Mouse (Mus musculus) adrenal gland, postnatal 4 days (tissue): Measurements from ENCODE around the gene Phykpl. TPM values are rescaled to one million over a fixed set of nuclear protein-coding genes. Genes with fewer than 3 reads are reported as not detected.

ENCODE experiments used
- DNase-seq, 2 experiments: peaks; one replicate each; pipeline ENCODE4 v3.0.0; 2021 to 2022; ENCODE audit warnings: low spot score in 2 of 2, mixed read lengths in 2 of 2
- total RNA-seq, 2 experiments: library from RNA; stranded (reverse); gene quantifications; 2 replicates each; pipeline ENCODE4 v1.2.3; 2021

Phykpl gene
- total RNA-seq, 2 experiments from 2014 or later: 39.2 to 42.2 TPM

DNA sequence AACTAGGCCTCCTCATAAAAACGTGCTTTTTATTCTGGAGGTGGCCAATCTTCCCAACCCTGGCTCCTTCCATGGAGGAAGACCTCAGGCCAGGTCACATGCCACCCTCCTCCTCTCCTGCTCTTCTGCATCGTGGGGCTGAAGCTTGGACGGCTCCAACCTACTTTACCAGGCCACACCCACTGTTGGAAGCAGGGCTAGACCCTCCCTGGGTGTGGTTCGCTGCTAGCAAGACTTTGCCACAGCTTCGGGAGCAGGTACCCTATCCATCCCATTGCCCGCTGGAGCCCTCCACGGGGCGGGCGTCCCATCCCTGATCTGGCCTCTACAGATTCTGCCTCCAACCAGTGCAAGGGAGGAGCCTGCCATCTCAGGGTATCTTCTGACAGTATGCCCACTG lies 58.6 kb downstream of the Phykpl start:
- DNase-seq: no peak

GRCm38 (mm10) chr11:51643761-51644160 lies 59.2 kb downstream of the Phykpl start:
- no peak for DNase-seq

DNA sequence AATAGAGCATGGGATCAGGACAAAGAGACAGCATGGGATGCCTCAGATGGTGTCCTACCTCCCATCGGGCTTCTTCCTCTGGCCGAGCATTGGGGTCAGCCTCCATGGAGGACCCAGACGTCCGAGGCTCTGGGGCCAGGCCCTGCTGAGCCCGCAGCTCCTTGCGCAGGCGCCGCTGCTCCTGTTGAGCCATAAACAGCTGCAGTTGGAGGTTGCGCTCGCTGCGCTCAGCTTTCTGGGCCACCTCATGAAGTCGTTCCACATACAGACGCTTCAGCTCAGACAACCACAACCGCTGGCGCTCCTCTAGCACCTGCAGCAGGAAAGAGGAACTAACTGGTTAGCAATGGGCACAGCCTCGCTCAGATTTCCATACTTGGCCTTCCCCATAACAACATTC lies 59.7 kb downstream of the Phykpl start:
- DNase-seq: no peak

DNA sequence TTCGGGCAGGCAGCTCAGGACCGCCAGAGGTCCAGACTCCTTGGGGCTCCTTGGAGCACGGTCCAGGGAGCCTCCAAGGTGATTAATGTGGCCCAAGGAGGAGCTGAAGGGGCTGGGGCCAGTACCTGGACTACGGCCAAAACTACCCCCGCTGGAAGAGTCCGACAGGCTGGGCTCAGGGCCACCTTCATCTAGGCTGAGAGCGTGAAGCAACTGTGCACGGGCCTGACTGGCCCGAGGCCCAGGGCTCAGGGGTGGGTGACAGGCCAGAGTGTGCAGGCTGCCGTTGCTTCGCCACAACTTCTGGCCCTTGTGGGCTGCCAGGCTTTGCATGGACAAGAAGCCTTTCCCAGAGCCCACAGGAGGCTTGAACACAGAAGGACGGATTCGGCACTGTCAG lies 60.7 kb downstream of the Phykpl start:
- no peak for DNase-seq

DNA sequence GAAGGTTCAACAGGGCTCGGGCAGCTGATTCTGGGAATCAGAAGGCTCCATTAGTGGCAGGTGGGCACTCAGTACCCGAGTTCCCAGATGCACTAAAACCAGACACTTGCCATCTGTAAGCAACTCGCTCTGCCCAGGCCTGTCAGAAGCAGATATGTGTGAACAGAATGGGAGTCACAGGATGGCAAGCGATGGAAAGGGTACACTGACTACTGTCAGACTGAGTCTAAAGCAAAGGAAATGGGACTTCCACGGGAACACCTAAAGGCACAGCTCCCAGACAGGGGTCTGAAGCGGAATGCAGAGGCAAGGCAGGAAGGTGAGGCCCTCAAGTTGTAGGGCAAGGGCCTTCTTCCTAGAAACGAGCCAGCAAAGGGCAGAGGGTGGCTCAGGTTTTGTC lies 61.7 kb downstream of the Phykpl start:
- no peak for DNase-seq

DNA sequence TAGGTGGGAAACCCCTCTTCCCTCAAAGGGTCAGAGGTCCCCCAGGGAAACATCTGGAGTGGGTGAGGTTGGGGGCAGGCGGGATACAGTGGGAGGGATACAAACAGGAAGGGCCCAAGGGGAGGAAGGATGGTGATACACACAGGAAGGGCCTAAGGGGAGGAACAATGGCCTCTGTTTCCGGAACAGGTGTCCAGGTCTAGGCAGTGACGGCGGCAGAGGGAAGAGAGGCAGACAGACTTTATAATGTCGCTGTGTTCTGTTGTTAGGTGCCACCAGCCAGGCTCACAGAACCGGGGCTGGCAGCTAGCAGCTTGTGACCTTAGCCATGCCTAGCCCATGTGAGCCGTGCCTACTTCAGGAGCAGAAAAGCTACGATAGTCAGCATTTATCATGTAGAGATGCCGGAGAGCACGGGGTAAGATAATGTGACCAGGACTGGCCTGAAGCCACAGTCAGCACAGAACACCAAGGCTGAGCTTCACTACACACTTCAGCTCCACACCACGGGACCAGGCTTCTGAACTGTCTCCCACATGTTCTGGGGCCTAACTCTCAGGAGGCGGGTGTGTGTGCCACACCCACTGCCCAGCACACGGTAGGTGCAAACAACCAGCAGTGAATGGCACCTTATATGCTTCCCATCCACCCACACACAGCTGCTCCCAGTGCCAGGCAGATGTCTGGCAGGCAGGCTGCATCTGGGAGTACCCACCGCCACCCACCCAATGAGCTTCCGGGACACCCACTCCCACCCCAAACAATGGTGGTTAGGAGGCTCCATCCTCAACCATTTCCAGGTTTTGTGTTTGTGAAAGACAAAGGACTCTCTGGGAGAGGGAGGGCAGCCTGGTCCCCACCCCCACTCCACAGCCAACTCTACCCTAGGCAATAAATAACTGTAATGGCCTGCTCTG lies 62.5 kb downstream of the Phykpl start:
- DNase-seq: no peak

DNA sequence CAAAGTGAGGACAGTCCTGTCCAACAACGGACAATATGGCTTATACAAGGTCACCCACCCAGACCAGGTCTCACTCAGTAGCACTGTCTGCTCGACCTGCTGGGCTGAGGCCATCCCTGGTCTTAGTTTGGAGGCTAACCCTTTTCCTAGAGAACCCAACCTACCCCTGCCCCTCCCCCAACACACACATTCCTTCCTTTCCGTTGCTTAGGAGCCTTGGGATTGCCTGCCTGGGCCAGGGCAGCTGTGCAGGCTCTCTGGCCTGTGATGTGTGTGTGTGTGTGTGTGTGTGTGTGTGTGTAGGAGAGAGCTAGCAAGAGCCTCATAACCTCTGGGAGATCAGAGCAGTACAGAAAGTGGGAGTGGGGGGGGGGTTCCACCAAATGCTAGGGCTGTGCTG lies 64.0 kb downstream of the Phykpl start:
- DNase-seq: no peak

DNA sequence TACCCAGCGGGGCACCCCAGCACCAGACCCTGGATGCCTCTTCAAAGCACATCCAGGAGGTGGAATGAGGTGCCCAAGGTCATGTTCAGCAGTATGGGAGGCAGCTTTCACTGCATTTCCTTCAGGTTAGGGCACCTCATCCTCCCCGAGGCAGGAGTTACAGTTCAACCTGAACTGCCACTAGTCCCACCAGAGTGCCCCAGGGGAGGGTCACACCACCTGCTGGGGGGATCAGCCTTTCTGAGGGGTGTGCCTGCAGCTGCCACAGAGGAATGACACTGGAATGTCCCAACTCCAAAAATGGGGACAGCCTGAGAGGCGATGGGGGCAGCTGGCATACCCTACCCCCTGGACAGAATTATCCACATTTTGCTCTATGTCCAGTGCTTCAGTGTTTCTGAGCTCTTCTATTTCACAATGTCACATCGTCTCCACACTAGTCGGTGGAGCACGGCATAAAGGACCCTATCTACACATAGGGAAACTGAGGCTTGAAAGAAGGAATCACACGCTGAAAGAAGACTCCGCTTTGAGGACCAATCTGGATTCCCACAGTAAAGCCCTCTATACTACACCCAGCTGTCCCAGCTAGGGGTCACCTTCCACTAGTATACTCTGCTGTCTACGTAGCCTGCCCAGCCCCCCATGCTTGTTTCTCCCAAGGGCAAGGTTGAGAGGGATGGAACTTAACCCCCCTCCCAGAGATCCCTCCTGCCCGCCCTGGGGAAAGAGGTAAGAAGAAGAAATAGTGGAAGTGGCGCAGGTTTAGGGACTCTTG lies 64.7 kb downstream of the Phykpl start:
- no peak for DNase-seq

- no peak for DNase-seq
These were observed 65.3 kb downstream of the Phykpl start for GRCm38 (mm10) chr11:51649889-51650199.

GRCm38 (mm10) chr11:51650261-51650660 lies 65.7 kb downstream of the Phykpl start:
- DNase-seq: no peak

DNA sequence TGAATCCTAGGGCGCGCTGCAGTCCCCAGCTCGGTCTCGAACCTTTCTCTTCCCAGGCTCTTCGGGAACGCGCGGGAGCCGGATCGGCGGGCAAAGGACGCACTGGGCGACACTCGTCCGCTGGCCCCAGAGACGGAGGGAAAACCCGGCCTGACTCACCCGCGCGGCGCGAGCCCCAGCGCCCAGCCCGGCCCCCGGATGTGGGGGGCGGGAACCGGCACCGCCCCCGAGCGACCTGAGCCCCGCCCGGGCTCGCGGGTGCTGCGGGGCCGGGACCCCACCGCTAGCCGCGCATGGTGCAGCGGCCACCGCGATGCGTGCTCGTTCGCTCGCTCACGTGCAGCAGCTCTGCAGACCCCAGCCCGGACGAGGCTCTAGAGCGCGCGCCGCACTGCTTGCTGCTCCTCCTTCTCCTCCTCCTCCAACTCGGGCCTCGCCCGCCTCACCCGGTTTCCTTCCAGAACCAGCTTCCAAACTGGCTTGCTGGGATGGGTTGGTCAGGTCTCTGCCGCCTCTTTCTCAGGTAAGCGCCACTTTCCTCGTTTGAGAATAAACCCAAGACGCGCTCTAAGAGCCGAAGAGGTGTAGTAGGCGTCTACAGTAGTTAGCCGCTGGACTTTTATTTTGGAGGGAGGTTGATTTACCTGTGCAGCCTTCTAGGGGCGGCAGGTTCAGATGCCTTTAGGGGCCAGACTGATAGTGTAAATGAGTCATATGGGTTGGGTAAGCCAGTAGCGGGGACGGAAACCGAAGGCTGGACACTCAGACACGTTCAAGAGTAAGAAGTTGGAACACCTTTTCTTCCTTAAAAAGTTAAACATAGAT lies 66.3 kb downstream of the Phykpl start, which contains the start of the genes N4bp3 and D930048N14Rik:
Gene N4bp3, minus strand, starts transcription at position 152 of the 825 bp plus-strand sequence.
Gene D930048N14Rik, plus strand, starts transcription at position 264 of the 825 bp plus-strand sequence.
- peak; percentile 65 to 72 for DNase-seq

DNA sequence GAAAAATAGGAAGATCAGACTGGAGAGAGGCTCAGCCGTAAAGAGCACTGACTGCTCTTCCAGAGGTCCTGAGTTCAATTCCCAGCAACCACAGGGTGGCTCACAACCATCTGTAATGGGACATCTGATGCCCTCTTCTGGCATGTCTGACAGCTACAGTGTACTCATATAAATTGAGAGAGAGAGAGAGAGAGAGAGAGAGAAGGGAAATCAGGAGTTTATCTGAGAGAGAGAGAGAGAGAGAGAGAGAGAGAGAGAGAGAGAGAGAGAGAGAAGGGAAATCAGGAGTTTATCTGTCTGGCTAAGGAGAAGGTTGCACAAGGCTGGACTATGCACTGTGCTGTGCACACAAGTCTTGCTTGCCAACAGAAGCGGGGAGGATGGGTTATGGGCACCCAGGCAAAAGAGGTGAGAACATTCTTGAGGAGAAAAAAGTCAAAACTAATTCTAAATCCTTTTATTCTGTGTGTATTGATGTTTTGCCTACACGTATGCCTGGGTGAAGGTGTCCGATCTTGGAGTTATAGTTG lies 68.4 kb downstream of the Phykpl start:
- DNase-seq: no peak

DNA sequence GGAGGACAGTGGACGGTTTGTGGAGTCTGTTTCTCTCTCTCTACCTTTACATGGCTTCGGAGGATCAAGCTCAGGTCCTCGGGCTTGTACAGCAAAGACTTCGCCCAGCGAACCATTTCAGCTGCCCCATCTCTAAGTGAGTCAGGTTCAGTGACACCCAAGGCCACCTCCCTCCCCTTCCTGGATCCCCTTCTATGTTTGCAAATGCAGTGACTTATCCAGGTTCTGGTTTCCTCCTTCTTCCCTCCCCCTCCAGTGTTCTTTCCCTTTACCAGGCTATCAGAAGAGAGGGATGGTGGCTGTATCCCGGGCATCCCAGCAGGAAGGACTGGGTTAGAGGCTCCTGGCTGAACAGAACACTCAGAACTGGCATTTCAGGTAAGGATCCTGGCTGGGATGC lies 69.2 kb downstream of the Phykpl start:
- DNase-seq: no peak

Other genes starting within 250 kb of the Phykpl start
- gene Hnrnpab, start 22.1 kb downstream of the Phykpl start, total RNA-seq: 100 to 1,000 TPM; 350 to 387 TPM
- gene Nhp2, start 35.0 kb downstream of the Phykpl start, total RNA-seq: 10 to 100 TPM; 73.2 to 74.9 TPM
- 10 to 100 TPM; 41.5 to 50.0 TPM for gene Rmnd5b, start 51.1 kb downstream of the Phykpl start, total RNA-seq
- gene N4bp3, start 66.1 kb downstream of the Phykpl start, total RNA-seq: 10 to 100 TPM; 19.8 to 26.5 TPM
- 1 to 10 TPM; 3.5 to 4.1 TPM for gene D930048N14Rik, start 66.2 kb downstream of the Phykpl start, total RNA-seq
- gene 0610009B22Rik, start 104.1 kb downstream of the Phykpl start, total RNA-seq: 10 to 100 TPM; 44.8 to 45.4 TPM
- gene Sec24a, start 178.9 kb downstream of the Phykpl start, total RNA-seq: 10 to 100 TPM; 31.8 to 33.1 TPM
- 10 to 100 TPM; 68.7 to 79.2 TPM for gene Sar1b, start 178.9 kb downstream of the Phykpl start, total RNA-seq